Mouse (Mus musculus) heart, postnatal 0 days (tissue): ENCODE measurements around the gene Thap8. TPM values are rescaled to one million over a fixed set of nuclear protein-coding genes. Genes with fewer than 3 reads are reported as not detected.

ENCODE experiments used
- ATAC-seq: fragments of 200-750 bp; cut with Nextera tagmentation; 2 replicates; pipeline ENCODE4 v1.8.0; 2017; ENCODE audit warnings: low read depth, moderate number of reproducible peaks, moderate library complexity; ENCODE audit not compliant: insufficient read depth
- DNase-seq: peaks from one replicate; pipeline ENCODE4 v3.0.0-alpha.2; 2016; ENCODE audit warnings: low spot score
- H3K27ac ChIP-seq: fragments of 300-500 bp; sonication (generic); 2 replicates; pipeline ENCODE4 v1.5.1; 2014; ENCODE audit warnings: low read depth, mild to moderate bottlenecking
- H3K27me3 ChIP-seq: fragments of 300-500 bp; sonication (generic); 2 replicates; pipeline ENCODE4 v1.6.1; 2014; ENCODE audit warnings: low read length, mixed read lengths; ENCODE audit not compliant: control insufficient read depth, insufficient read depth
- H3K36me3 ChIP-seq: fragments of 300-500 bp; sonication (generic); replicated peaks from 2 replicates; pipeline ENCODE4 v1.6.1; 2014; ENCODE audit warnings: low read length, mixed read lengths; ENCODE audit not compliant: control insufficient read depth, insufficient read depth
- H3K4me1 ChIP-seq: fragments of 300-500 bp; sonication (generic); 2 replicates; pipeline ENCODE4 v1.6.1; 2014; ENCODE audit warnings: antibody characterized with exemption; ENCODE audit not compliant: control insufficient read depth, insufficient read depth
- H3K4me2 ChIP-seq: fragments of 300-500 bp; sonication (generic); 2 replicates; pipeline ENCODE4 v1.6.1; 2014; ENCODE audit warnings: low read depth, mild to moderate bottlenecking, low read length, moderate library complexity
- H3K4me3 ChIP-seq: fragments of 300-500 bp; sonication (generic); 2 replicates; pipeline ENCODE4 v1.5.1; 2014; ENCODE audit warnings: low read depth, low read length
- H3K9ac ChIP-seq: fragments of 300-500 bp; sonication (generic); replicated peaks from 2 replicates; pipeline ENCODE4 v1.6.1; 2014; ENCODE audit warnings: low read depth, low read length, mixed read lengths
- H3K9me3 ChIP-seq: fragments of 300-500 bp; sonication (generic); replicated peaks from 2 replicates; pipeline ENCODE4 v1.6.1; 2016; ENCODE audit warnings: low read length; ENCODE audit not compliant: control insufficient read depth
- CTCF ChIP-seq: IDR thresholded peaks from 2 replicates; pipeline ENCODE4 v1.5.1; 2016; ENCODE audit warnings: antibody characterized with exemption, control low read depth, low read depth
- EP300 ChIP-seq: IDR thresholded peaks from 2 replicates; pipeline ENCODE4 v1.6.1; 2016; ENCODE audit warnings: antibody characterized with exemption, low read depth
- WGBS: fragments of 180-500 bp; shearing (Covaris S2); extraction: QIAGEN DNeasy Blood & Tissue Kit; methylation state at CpG from one replicate; pipeline ENCODE4 v1.1.7; 2014; 5-methylcytosine and 5-hydroxymethylcytosine counted together
- polyA plus RNA-seq: library from polyadenylated mRNA; unstranded; fragments of >200 nt; fragmentation: Nextera tagmentation; extraction: Ambion mirVana; gene quantifications from 2 replicates; pipeline ENCODE4 v1.2.1, GENCODE M21; 2015
- total RNA-seq: library from RNA; depleted of rRNA; stranded (reverse); fragments of >200 nt; gene quantifications from 2 replicates; pipeline ENCODE4 v1.2.3, GENCODE M21; 2014; ENCODE audit warnings: low replicate concordance; rRNA removed

Thap8 gene
- total and polyA plus RNA-seq, 2 experiments from 2014 or later: 0.33 TPM; not detected in 1

GRCm38 (mm10) chr7:30333436-30333835 is 53.5 kb downstream of the Thap8 start:
- peak overlapping the region; percentile 16; the same call in 1 of the 2 replicates for H3K27ac ChIP-seq
- H3K4me3 ChIP-seq: no peak overlapping the region
- peaks cover 10% of the 10 kb centered on the region for H3K27me3 ChIP-seq
- H3K9me3 ChIP-seq: no peaks in the 10 kb centered on the region
- H3K36me3 ChIP-seq: no peaks in the 10 kb centered on the region
- no peak overlapping the region; the same call in 1 of the 2 replicates for H3K4me2 ChIP-seq
- ATAC-seq (peak; percentile 50), DNase-seq (peak; percentile 79)
- H3K4me1 ChIP-seq: peaks cover 26% of the 10 kb centered on the region
- WGBS: 7% methylated on average over 4 of the region's 4 CpGs
- no peak for TF ChIP-seq CTCF
- no peak for TF ChIP-seq EP300
- no peak overlapping the region for H3K9ac ChIP-seq

GRCm38 (mm10) chr7:30334563-30334962 is 54.7 kb downstream of the Thap8 start:
- TF ChIP-seq EP300 (no peak), CTCF (no peak)
- Histone ChIP-seq H3K4me2 (no peak overlapping the region), H3K36me3 (no peaks in the 10 kb centered on the region), H3K4me1 (peaks cover 26% of the 10 kb centered on the region), H3K4me3 (no peak overlapping the region), H3K27me3 (peaks cover 14% of the 10 kb centered on the region), H3K9ac (no peak overlapping the region), H3K9me3 (no peaks in the 10 kb centered on the region), H3K27ac (no peak overlapping the region)
- WGBS: 73% methylated on average over 5 of the region's 5 CpGs
- DNase-seq (no peak), ATAC-seq (no peak)

GRCm38 (mm10) chr7:30335688-30336087 is 55.8 kb downstream of the Thap8 start:
- no peak for DNase-seq
- 77% methylated on average over 6 of the region's 6 CpGs for WGBS
- TF ChIP-seq EP300 (no peak), CTCF (no peak)
- Histone ChIP-seq H3K4me1 (peaks cover 26% of the 10 kb centered on the region), H3K4me2 (no peak overlapping the region), H3K27me3 (peaks cover 14% of the 10 kb centered on the region), H3K36me3 (no peaks in the 10 kb centered on the region), H3K9me3 (no peaks in the 10 kb centered on the region), H3K9ac (no peak overlapping the region), H3K4me3 (no peak overlapping the region), H3K27ac (no peak overlapping the region)
- no peak for ATAC-seq

GRCm38 (mm10) chr7:30336384-30336783 is 56.5 kb downstream of the Thap8 start:
- peak; percentile 95 for TF ChIP-seq CTCF
- TF ChIP-seq EP300: no peak
- H3K4me3 ChIP-seq: no peak overlapping the region
- no peak overlapping the region for H3K9ac ChIP-seq
- H3K36me3 ChIP-seq: no peaks in the 10 kb centered on the region
- ATAC-seq (no peak; the same call in 1 of the 2 replicates), DNase-seq (peak; percentile 78)
- WGBS: 3% methylated on average over 9 of the region's 9 CpGs
- no peaks in the 10 kb centered on the region for H3K9me3 ChIP-seq
- peaks cover 26% of the 10 kb centered on the region for H3K4me1 ChIP-seq
- 0 out of 2 replicates have a peak overlapping the region, but pooled peaks have one; percentile 12 for H3K4me2 ChIP-seq
- H3K27ac ChIP-seq: no peak overlapping the region
- peaks cover 14% of the 10 kb centered on the region for H3K27me3 ChIP-seq

GRCm38 (mm10) chr7:30339432-30340109 is 59.7 kb downstream of the Thap8 start:
- H3K9ac ChIP-seq: no peak overlapping the region
- TF ChIP-seq EP300 (no peak), CTCF (no peak)
- H3K4me3 ChIP-seq: no peak overlapping the region
- H3K27me3 ChIP-seq: peaks cover 14% of the 10 kb centered on the region
- ATAC-seq (no peak), DNase-seq (no peak)
- no peaks in the 10 kb centered on the region for H3K36me3 ChIP-seq
- 67% methylated on average over 5 of the region's 5 CpGs for WGBS
- no peak overlapping the region for H3K27ac ChIP-seq
- H3K4me2 ChIP-seq: no peak overlapping the region
- H3K9me3 ChIP-seq: no peaks in the 10 kb centered on the region
- H3K4me1 ChIP-seq: no peaks in the 10 kb centered on the region

Other genes with a start within 250 kb of the Thap8 start
- gene Zfp14, start 228.7 kb upstream of the Thap8 start, total RNA-seq: 5.7 and 6.0 TPM in 2 replicates
- gene Zfp14, start 228.7 kb upstream of the Thap8 start, polyA plus RNA-seq: 2.2 and 2.6 TPM in 2 replicates
- gene Zfp82, start 207.2 kb upstream of the Thap8 start, total RNA-seq: 0.08 and 0.54 TPM in 2 replicates
- 1.9 and 2.4 TPM in 2 replicates for gene Zfp82, start 207.2 kb upstream of the Thap8 start, polyA plus RNA-seq
- not detected in 2 replicates for gene Gm26920, start 189.7 kb upstream of the Thap8 start, total RNA-seq
- gene Gm26920, start 189.7 kb upstream of the Thap8 start, polyA plus RNA-seq: 0.18 TPM in 1 of 2 replicates, not detected in the other
- not detected in 2 replicates for gene Zfp566, start 189.6 kb upstream of the Thap8 start, total RNA-seq
- gene Zfp566, start 189.6 kb upstream of the Thap8 start, polyA plus RNA-seq: 4.1 and 4.6 TPM in 2 replicates
- gene Zfp260, start 185.3 kb upstream of the Thap8 start, total RNA-seq: 33.1 and 54.8 TPM in 2 replicates
- 54.6 and 57.9 TPM in 2 replicates for gene Zfp260, start 185.3 kb upstream of the Thap8 start, polyA plus RNA-seq
- gene Zfp382, start 158.2 kb upstream of the Thap8 start, total RNA-seq: 2.6 and 4.5 TPM in 2 replicates
- 3.8 and 4.6 TPM in 2 replicates for gene Zfp382, start 158.2 kb upstream of the Thap8 start, polyA plus RNA-seq
- gene Zfp146, start 110.3 kb upstream of the Thap8 start, total RNA-seq: 18.6 and 29.7 TPM in 2 replicates
- gene Zfp146, start 110.3 kb upstream of the Thap8 start, polyA plus RNA-seq: 4.4 and 5.7 TPM in 2 replicates
- 516 and 816 TPM in 2 replicates for gene Cox7a1, start 96.0 kb upstream of the Thap8 start, total RNA-seq
- gene Cox7a1, start 96.0 kb upstream of the Thap8 start, polyA plus RNA-seq: 1,339 and 1,426 TPM in 2 replicates
- gene Capns1, start 81.3 kb upstream of the Thap8 start, total RNA-seq: 356 and 427 TPM in 2 replicates
- gene Capns1, start 81.3 kb upstream of the Thap8 start, polyA plus RNA-seq: 84.4 and 88.5 TPM in 2 replicates
- gene Polr2i, start 48.1 kb upstream of the Thap8 start, total RNA-seq: 105 and 799 TPM in 2 replicates
- gene Polr2i, start 48.1 kb upstream of the Thap8 start, polyA plus RNA-seq: 109 and 112 TPM in 2 replicates
- gene Tbcb, start 47.8 kb upstream of the Thap8 start, total RNA-seq: 40.0 and 80.7 TPM in 2 replicates
- gene Tbcb, start 47.8 kb upstream of the Thap8 start, polyA plus RNA-seq: 131 and 137 TPM in 2 replicates
- not detected in 2 replicates for gene Ovol3, start 44.4 kb upstream of the Thap8 start, total RNA-seq
- gene Ovol3, start 44.4 kb upstream of the Thap8 start, polyA plus RNA-seq: not detected in 2 replicates
- gene Wdr62, start 325 bp downstream of the Thap8 start, total RNA-seq: 3.4 and 5.2 TPM in 2 replicates
- gene Wdr62, start 325 bp downstream of the Thap8 start, polyA plus RNA-seq: 2.6 and 3.2 TPM in 2 replicates
- 4.3 and 22.4 TPM in 2 replicates for gene Clip3, start 11.6 kb downstream of the Thap8 start, total RNA-seq
- gene Clip3, start 11.6 kb downstream of the Thap8 start, polyA plus RNA-seq: 3.1 and 3.5 TPM in 2 replicates
- 40.0 and 57.2 TPM in 2 replicates for gene Alkbh6, start 28.6 kb downstream of the Thap8 start, total RNA-seq
- gene Alkbh6, start 28.6 kb downstream of the Thap8 start, polyA plus RNA-seq: 63.5 and 71.2 TPM in 2 replicates
- gene Syne4, start 34.7 kb downstream of the Thap8 start, total RNA-seq: 0.34 and 1.1 TPM in 2 replicates
- gene Syne4, start 34.7 kb downstream of the Thap8 start, polyA plus RNA-seq: 1.6 TPM in 2 replicates
- gene E130208F15Rik, start 41.6 kb downstream of the Thap8 start, total RNA-seq: 0.46 and 0.77 TPM in 2 replicates
- gene E130208F15Rik, start 41.6 kb downstream of the Thap8 start, polyA plus RNA-seq: 2.6 and 3.1 TPM in 2 replicates
- gene Sdhaf1, start 43.8 kb downstream of the Thap8 start, total RNA-seq: 15.8 and 16.5 TPM in 2 replicates
- 23.2 and 23.3 TPM in 2 replicates for gene Sdhaf1, start 43.8 kb downstream of the Thap8 start, polyA plus RNA-seq
- gene Lrfn3, start 82.7 kb downstream of the Thap8 start, total RNA-seq: 3.6 and 5.4 TPM in 2 replicates
- 0.40 and 0.69 TPM in 2 replicates for gene Lrfn3, start 82.7 kb downstream of the Thap8 start, polyA plus RNA-seq
- 15.2 and 31.2 TPM in 2 replicates for gene Tyrobp, start 133.7 kb downstream of the Thap8 start, total RNA-seq
- gene Tyrobp, start 133.7 kb downstream of the Thap8 start, polyA plus RNA-seq: 30.4 and 35.8 TPM in 2 replicates
- not detected in 2 replicates for gene Hcst, start 139.8 kb downstream of the Thap8 start, total RNA-seq
- 1.1 and 1.4 TPM in 2 replicates for gene Hcst, start 139.8 kb downstream of the Thap8 start, polyA plus RNA-seq
- 0.19 and 5.0 TPM in 2 replicates for gene Nfkbid, start 141.6 kb downstream of the Thap8 start, total RNA-seq
- gene Nfkbid, start 141.6 kb downstream of the Thap8 start, polyA plus RNA-seq: 0.38 and 0.44 TPM in 2 replicates
- gene Aplp1, start 165.4 kb downstream of the Thap8 start, total RNA-seq: 3.6 and 11.4 TPM in 2 replicates
- gene Aplp1, start 165.4 kb downstream of the Thap8 start, polyA plus RNA-seq: 4.2 and 5.2 TPM in 2 replicates
- gene Kirrel2, start 177.6 kb downstream of the Thap8 start, total RNA-seq: not detected in 2 replicates
- 0.15 TPM in 1 of 2 replicates, not detected in the other for gene Kirrel2, start 177.6 kb downstream of the Thap8 start, polyA plus RNA-seq
- gene Nphs1, start 178.2 kb downstream of the Thap8 start, total RNA-seq: not detected in 2 replicates
- gene Nphs1, start 178.2 kb downstream of the Thap8 start, polyA plus RNA-seq: 0.05 TPM in 1 of 2 replicates, not detected in the other
- not detected in 2 replicates for gene Prodh2, start 213.5 kb downstream of the Thap8 start, total RNA-seq
- not detected in 2 replicates for gene Prodh2, start 213.5 kb downstream of the Thap8 start, polyA plus RNA-seq